Mouse (Mus musculus): ENCODE measurements around the gene Gm30302. TPM values are rescaled to one million over a fixed set of nuclear protein-coding genes. Genes with fewer than 3 reads are reported as not detected.

Gene Gm30302
- polyA plus RNA-seq, 1 experiment, result not detected

- DNase-seq (ENCODE audit: low read depth, low spot score), result no peak
- 89% methylated on average over 16 of the region's 16 CpGs for WGBS
These were observed 57.3 kb downstream of the Gm30302 start for GRCm38 (mm10) chr13:49741285-49742040.

GRCm38 (mm10) chr13:49738011-49738410 lies 60.8 kb downstream of the Gm30302 start:
- 85% methylated on average over 2 of the region's 2 CpGs for WGBS
- no peak for DNase-seq (ENCODE audit: low read depth, low spot score)

GRCm38 (mm10) chr13:49736430-49736829 lies 62.4 kb downstream of the Gm30302 start:
- no peak for DNase-seq (ENCODE audit: low read depth, low spot score)
- WGBS, result 85% methylated on average over 2 of the region's 2 CpGs

Other genes with a start within 250 kb of the Gm30302 start
- not detected in 2 replicates for gene Omd, start 216.5 kb downstream of the Gm30302 start, polyA plus RNA-seq (2012; rRNA removed)
- 6.4 and 7.1 TPM in 2 replicates for gene Ogn, start 191.0 kb downstream of the Gm30302 start, polyA plus RNA-seq (2012; rRNA removed)
- gene Cenpp, start 146.2 kb downstream of the Gm30302 start, polyA plus RNA-seq (2012; rRNA removed), result 1.2 and 1.5 TPM in 2 replicates
- 0.84 and 1.4 TPM in 2 replicates for gene Nol8, start 145.9 kb downstream of the Gm30302 start, polyA plus RNA-seq (2012; rRNA removed)
- gene Iars, start 116.9 kb downstream of the Gm30302 start, polyA plus RNA-seq (2012; rRNA removed), result 17.9 and 25.0 TPM in 2 replicates

Measured in large intestine, adult 2 months (tissue).